Comparison of ENCODE assay signal across 8 mouse cellular contexts in genomic region chr8:91133441-91134069, GRCm38 (mm10).
A peak's percentile ranks its signal among the peaks of the same experiment; 100 is the strongest.
DNase-seq lines count a peak whose midpoint lies in the region; ATAC-seq lines count a peak whose summit lies in the region.

No protein-coding gene starts in this region.

- H3K4me1 ChIP-seq in intestine, embryonic 14.5 days (replicated peaks; ENCODE audit: control insufficient read depth, insufficient read depth, low read length): peaks cover 8% of the 10 kb centered on the region
- H3K4me1 ChIP-seq in midbrain, embryonic 12.5 days: peaks cover 20% of the 10 kb centered on the region

- WGBS in intestine, embryonic 14.5 days: under 1% methylated on average over 49 of the region's 58 CpGs
- 1% methylated on average over 48 of the region's 58 CpGs for WGBS in midbrain, embryonic 12.5 days

- no peaks in the 10 kb centered on the region for H3K9me3 ChIP-seq in intestine, embryonic 14.5 days (ENCODE audit: control insufficient read depth, low read length)
- H3K9me3 ChIP-seq in midbrain, embryonic 12.5 days: no peaks in the 10 kb centered on the region

- H3K27me3 ChIP-seq in intestine, embryonic 14.5 days (replicated peaks; ENCODE audit: control insufficient read depth, insufficient read depth, low read length): no peaks in the 10 kb centered on the region
- no peaks in the 10 kb centered on the region for H3K27me3 ChIP-seq in midbrain, embryonic 12.5 days

- peaks cover 10% of the 10 kb centered on the region for H3K36me3 ChIP-seq in intestine, embryonic 14.5 days (ENCODE audit: control insufficient read depth, insufficient read depth, low read length)
- peaks cover 20% of the 10 kb centered on the region; the same call in 1 of the 2 replicates for H3K36me3 ChIP-seq in midbrain, embryonic 12.5 days

- H3K4me3 ChIP-seq in intestine, embryonic 14.5 days (ENCODE audit: low read depth, low read length): peak overlapping the region; percentile 88
- peak overlapping the region; percentile 76 for H3K4me3 ChIP-seq in midbrain, embryonic 12.5 days

- H3K4me2 ChIP-seq in intestine, embryonic 14.5 days (ENCODE audit: low read length): peak overlapping the region; percentile 88
- peak overlapping the region; percentile 88 for H3K4me2 ChIP-seq in midbrain, embryonic 12.5 days (replicated peaks)

- peak overlapping the region; percentile 63 for H3K9ac ChIP-seq in intestine, embryonic 14.5 days (ENCODE audit: low read length)
- peak overlapping the region; percentile 84 for H3K9ac ChIP-seq in midbrain, embryonic 12.5 days (replicated peaks)

- ATAC-seq in cerebellum, adult (ENCODE audit: insufficient number of reproducible peaks, low FRiP score, low TSS enrichment): peak; percentile 56; the same call in 1 of the 2 replicates
- peak; percentile 69; the same call in 1 of the 2 replicates for ATAC-seq in intestine, embryonic 14.5 days (replicated peaks; ENCODE audit: low FRiP score, low TSS enrichment, low read depth)
- no peak; the same call in 1 of the 2 replicates for ATAC-seq in midbrain, embryonic 12.5 days (ENCODE audit: low FRiP score, low read depth)

- H3K27ac ChIP-seq in intestine, embryonic 14.5 days (ENCODE audit: low read depth): no peak overlapping the region
- H3K27ac ChIP-seq in midbrain, embryonic 12.5 days (replicated peaks): peak overlapping the region; percentile 77

- no peak for DNase-seq in cerebellum, postnatal 36 days
- peak; percentile 88 for DNase-seq in thymus, postnatal 4 days
- DNase-seq in thymus, postnatal 25 days: no peak
- peak; percentile 77 for DNase-seq in intestine, embryonic 14.5 days (ENCODE audit: low spot score)
- DNase-seq in layer of hippocampus, postnatal 36 days: no peak
- DNase-seq in frontal cortex, postnatal 10 days (ENCODE audit: low spot score in 2 of 2): no peak

Comparison
In these comparisons a context has a peak if more than half of its experiments do, and no peak if none do; other contexts are left out.
1. DNase-seq: peak in thymus, postnatal 4 days (single experiment) and intestine, embryonic 14.5 days (single experiment); none in cerebellum, postnatal 36 days (0 of 2), thymus, postnatal 25 days (single experiment), layer of hippocampus, postnatal 36 days (0 of 2) and frontal cortex, postnatal 10 days (0 of 2).